Comparison of ENCODE assay signal across 8 mouse cellular contexts in genomic region chr6:142735302-142736005, GRCm38 (mm10). TPM values are rescaled to one million over a fixed set of nuclear protein-coding genes. Genes with fewer than 3 reads are reported as not detected.
A peak's percentile ranks its signal among the peaks of the same experiment; 100 is the strongest.
DNase-seq lines count a peak whose midpoint lies in the region; ATAC-seq and TF ChIP-seq lines count a peak whose summit lies in the region.
"Had no signal": no experiment of that assay in that cellular context is flagged by ENCODE, and none has a peak within 500 bp of the region (broad histone marks: within the 10 kb centered on the region; RNA-seq: fewer than 3 reads in every experiment).

No protein-coding gene starts in this region.

- no peak overlapping the region for H3K4me3 ChIP-seq in hindbrain, postnatal 0 days (ENCODE audit: low read length)
- H3K4me3 ChIP-seq: erythroblast, embryonic 14.5 days had no signal

- H3K36me3 ChIP-seq in hindbrain, postnatal 0 days (ENCODE audit: insufficient read depth, low read length) = no peaks in the 10 kb centered on the region

- ATAC-seq in hindbrain, postnatal 0 days = peak; percentile 49; the same call in 1 of the 2 replicates
- no peak for ATAC-seq in erythroblast, adult 5-6 weeks (replicated peaks; ENCODE audit: low FRiP score, poor library complexity, severe bottlenecking)

- H3K9me3 ChIP-seq in hindbrain, postnatal 0 days (ENCODE audit: low read length) = no peaks in the 10 kb centered on the region

- 47% methylated on average over 8 of the region's 8 CpGs for WGBS in hindbrain, postnatal 0 days

- no peak overlapping the region for H3K27ac ChIP-seq in hindbrain, postnatal 0 days

- H3K9ac ChIP-seq in hindbrain, postnatal 0 days (replicated peaks; ENCODE audit: low read length) = no peak overlapping the region

- DNase-seq in kidney, adult 9 months = peak; percentile 53
- DNase-seq in kidney, adult 11 months = no peak
- peak; percentile 27 to 40 for DNase-seq in CD8-positive naive resting alpha-beta T cell, adult 2 months (ENCODE audit: low read depth in 2 of 2, low spot score in 2 of 2)
- DNase-seq in NIH3T3 (ENCODE audit: low read depth) = peak; percentile 74
- peak; percentile 86 for DNase-seq in hindbrain, postnatal 0 days (ENCODE audit: low spot score)
- DNase-seq in natural killer cell, adult 2 months (ENCODE audit: low spot score in 2 of 2) = peak; percentile 26 to 34

- TF ChIP-seq CTCF in hindbrain, postnatal 0 days (IDR thresholded peaks at IDR 0.05; ENCODE audit: low read depth) = peak; percentile 82

- no peak overlapping the region for H3K4me2 ChIP-seq in hindbrain, postnatal 0 days (ENCODE audit: low read depth, low read length)

- no peaks in the 10 kb centered on the region for H3K4me1 ChIP-seq in hindbrain, postnatal 0 days (ENCODE audit: insufficient read depth, low read length)

- H3K27me3 ChIP-seq in hindbrain, postnatal 0 days (ENCODE audit: insufficient read depth, low read length) = no peaks in the 10 kb centered on the region

RNA-seq across cellular contexts. Expression of gene Cmas, which starts 21.0 kb away (rescaled TPM):
- total RNA-seq in hindbrain, postnatal 0 days (2014; rRNA removed) = 59.1 and 70.7 TPM in 2 replicates
- 168 and 171 TPM in 2 replicates for polyA plus RNA-seq in hindbrain, postnatal 0 days (2015; fragmentation: Nextera tagmentation; extraction: Ambion mirVana)
- total RNA-seq in erythroblast, adult 5-6 weeks (2015; ENCODE audit: low replicate concordance) = 639 and 701 TPM in 2 replicates
- total RNA-seq in erythroblast, adult 5-6 weeks (2017; ENCODE audit: low replicate concordance) = 721 and 946 TPM in 2 replicates

RNA-seq across cellular contexts. Expression of gene Abcc9, which starts 33.3 kb away (rescaled TPM):
- 8.9 and 10.4 TPM in 2 replicates for total RNA-seq in hindbrain, postnatal 0 days (2014; rRNA removed)
- polyA plus RNA-seq in hindbrain, postnatal 0 days (2015; fragmentation: Nextera tagmentation; extraction: Ambion mirVana) = 2.0 and 2.1 TPM in 2 replicates
- not detected in 2 replicates for total RNA-seq in erythroblast, adult 5-6 weeks (2015; ENCODE audit: low replicate concordance)
- total RNA-seq in erythroblast, adult 5-6 weeks (2017; ENCODE audit: low replicate concordance) = 0.17 TPM in 1 of 2 replicates, not detected in the other
- polyA plus RNA-seq: erythroblast, embryonic 14.5 days had no signal
